Mouse (Mus musculus) stomach, embryonic 14.5 days (tissue): ENCODE data around the gene Tctn1. TPM values are rescaled to one million over a fixed set of nuclear protein-coding genes. Genes with fewer than 3 reads are reported as not detected.

Experiments used
- ATAC-seq: fragments of 200-750 bp; cut with Nextera tagmentation; 2 replicates; pipeline ENCODE4 v1.8.0; 2017; ENCODE audit warnings: low read depth, moderate TSS enrichment; ENCODE audit not compliant: insufficient number of reproducible peaks, insufficient read depth, low FRiP score
- H3K27ac ChIP-seq: fragments of 300-500 bp; sonication (generic); 2 replicates; pipeline ENCODE4 v1.5.1; 2014; ENCODE audit warnings: mild to moderate bottlenecking, low read length, moderate library complexity, mixed read lengths
- H3K27me3 ChIP-seq: fragments of 300-500 bp; sonication (generic); 2 replicates; pipeline ENCODE4 v1.6.1; 2014; ENCODE audit warnings: low read length, control low read depth, mixed read lengths; ENCODE audit not compliant: control insufficient read depth, insufficient read depth
- H3K36me3 ChIP-seq: fragments of 300-500 bp; sonication (generic); 2 replicates; pipeline ENCODE4 v1.6.1; 2014; ENCODE audit warnings: mild to moderate bottlenecking, control low read depth, low read length, moderate library complexity, mixed read lengths; ENCODE audit not compliant: control insufficient read depth, insufficient read depth
- H3K4me1 ChIP-seq: fragments of 300-500 bp; sonication (generic); 2 replicates; pipeline ENCODE4 v1.6.1; 2014; ENCODE audit warnings: low read length, control low read depth, mixed read lengths; ENCODE audit not compliant: control insufficient read depth, insufficient read depth
- H3K4me2 ChIP-seq: fragments of 300-500 bp; sonication (generic); replicated peaks from 2 replicates; pipeline ENCODE4 v1.6.1; 2014; ENCODE audit warnings: low read depth, low read length, control low read depth
- H3K4me3 ChIP-seq: fragments of 300-500 bp; sonication (generic); 2 replicates; pipeline ENCODE4 v1.5.1; 2014; ENCODE audit warnings: low read depth, low read length, control low read depth
- H3K9ac ChIP-seq: fragments of 300-500 bp; sonication (generic); replicated peaks from 2 replicates; pipeline ENCODE4 v1.6.1; 2014; ENCODE audit warnings: low read depth, mild to moderate bottlenecking, control low read depth, low read length, moderate library complexity, mixed read lengths
- H3K9me3 ChIP-seq: fragments of 300-500 bp; sonication (generic); 2 replicates; pipeline ENCODE4 v1.6.1; 2016; ENCODE audit warnings: low read depth, low read length, control low read depth; ENCODE audit not compliant: control insufficient read depth
- WGBS: fragments of 180-500 bp; shearing (Covaris S2); extraction: QIAGEN DNeasy Blood & Tissue Kit; methylation state at CpG from one replicate; pipeline ENCODE4 v1.1.7; 2014; 5-methylcytosine and 5-hydroxymethylcytosine counted together
- polyA plus RNA-seq: library from polyadenylated mRNA; unstranded; fragments of >200 nt; fragmentation: Nextera tagmentation; extraction: Ambion mirVana; gene quantifications from 2 replicates; pipeline ENCODE4 v1.2.1, GENCODE M21; 2014

The Tctn1 gene
- polyA plus RNA-seq, 1 experiment from 2014 or later, result 6.5 TPM

DNA sequence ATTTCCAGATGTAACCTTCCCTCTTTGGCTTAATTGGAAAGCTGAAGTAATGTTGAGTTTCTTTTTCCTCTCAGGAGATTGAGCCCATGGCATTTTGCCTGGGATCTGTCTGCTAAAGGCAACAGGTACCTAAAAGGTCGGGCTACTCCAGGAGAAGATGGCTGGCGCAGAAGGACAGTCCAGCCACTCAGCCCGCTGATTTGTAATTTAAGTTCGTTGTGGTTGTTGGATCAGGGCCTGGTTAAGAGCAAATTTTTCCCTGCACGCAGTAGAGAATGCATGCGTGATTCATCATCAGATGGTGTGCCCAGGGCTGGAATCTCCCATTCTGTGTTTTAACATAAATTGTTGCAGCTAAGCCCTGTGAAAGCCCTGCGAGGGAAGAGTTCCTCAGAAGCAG is 39.7 kb upstream of the Tctn1 start:
- H3K9ac ChIP-seq, result no peak overlapping the region
- 62% methylated on average over 7 of the region's 7 CpGs for WGBS
- no peak overlapping the region for H3K4me2 ChIP-seq
- no peaks in the 10 kb centered on the region for H3K9me3 ChIP-seq
- no peaks in the 10 kb centered on the region for H3K27me3 ChIP-seq
- H3K36me3 ChIP-seq, result no peaks in the 10 kb centered on the region
- no peak overlapping the region for H3K4me3 ChIP-seq
- ATAC-seq, result no peak
- H3K27ac ChIP-seq, result peak overlapping the region; percentile 12
- H3K4me1 ChIP-seq, result peaks cover 16% of the 10 kb centered on the region

DNA sequence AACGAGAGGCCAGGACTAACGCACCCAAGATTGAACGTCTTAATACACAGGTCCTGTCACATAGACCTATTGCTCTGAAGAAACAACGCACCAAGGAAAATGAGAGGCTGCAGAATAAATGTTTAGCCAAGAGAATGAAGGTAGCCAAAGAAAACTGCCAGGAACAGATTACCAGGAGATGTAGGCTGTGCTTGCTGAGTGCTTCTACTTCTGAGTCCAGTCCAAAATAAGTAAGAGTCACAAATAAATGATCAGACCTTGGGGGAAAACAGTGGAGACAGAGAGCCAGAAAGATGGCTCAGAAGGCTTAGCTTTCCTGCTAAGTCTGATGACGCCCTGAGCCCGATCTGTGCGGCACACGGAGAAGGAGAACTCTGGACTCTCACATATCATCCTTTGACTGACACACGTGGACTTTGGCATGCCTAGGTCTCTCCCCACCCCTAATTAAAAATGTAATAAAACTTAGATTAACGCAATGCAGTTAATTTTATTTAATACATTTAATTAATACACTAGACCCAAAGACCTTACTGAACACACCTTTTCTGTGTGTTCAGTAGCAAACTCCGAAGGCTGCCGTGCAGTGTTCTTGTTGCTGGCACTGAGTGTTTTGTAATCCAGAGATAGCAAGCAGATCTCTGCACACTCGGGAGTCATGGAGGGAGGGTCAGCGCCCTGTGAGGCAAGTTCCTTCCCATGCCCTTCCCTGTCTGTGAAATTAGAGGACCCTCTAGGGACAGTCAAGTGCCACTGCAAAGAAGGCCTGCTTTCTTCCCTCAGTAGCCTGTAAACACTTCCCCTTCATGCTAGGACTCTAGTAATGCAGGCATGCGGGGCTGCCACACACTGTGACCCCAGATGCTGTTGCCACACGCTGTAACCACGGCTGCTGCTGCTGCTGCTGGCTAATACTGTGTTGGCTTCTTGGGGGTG is 38.8 kb upstream of the Tctn1 start:
- H3K9ac ChIP-seq, result no peak overlapping the region
- no peaks in the 10 kb centered on the region for H3K9me3 ChIP-seq
- peaks cover 16% of the 10 kb centered on the region for H3K4me1 ChIP-seq
- no peaks in the 10 kb centered on the region for H3K36me3 ChIP-seq
- no peak overlapping the region for H3K4me3 ChIP-seq
- no peaks in the 10 kb centered on the region for H3K27me3 ChIP-seq
- no peak overlapping the region for H3K4me2 ChIP-seq
- ATAC-seq, result peak; percentile 23; the same call in 1 of the 2 replicates
- peak overlapping the region; percentile 12 for H3K27ac ChIP-seq
- WGBS, result 67% methylated on average over 17 of the region's 17 CpGs

DNA sequence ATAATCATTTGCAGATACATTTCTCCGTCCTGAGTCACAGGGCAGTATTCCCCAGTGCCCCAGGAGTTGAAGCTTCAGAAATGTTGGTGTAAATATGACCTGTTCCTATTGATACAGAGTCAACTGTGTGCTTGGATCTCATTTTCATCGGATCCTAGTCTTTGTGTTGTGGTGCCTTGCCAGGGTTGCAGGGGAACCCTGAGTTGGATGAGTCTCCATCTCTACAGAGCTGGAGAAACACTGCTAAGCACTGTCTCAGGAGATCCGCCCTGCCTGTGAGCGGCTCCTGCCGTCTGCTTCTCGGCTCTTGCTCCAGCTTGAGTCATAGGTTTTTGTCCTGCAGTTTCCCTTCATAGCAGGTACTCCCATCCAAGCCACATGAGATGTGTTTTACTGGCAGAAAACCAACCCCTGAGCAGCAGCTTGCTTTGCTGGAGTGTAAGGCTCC is 35.8 kb upstream of the Tctn1 start:
- H3K4me2 ChIP-seq, result no peak overlapping the region

DNA sequence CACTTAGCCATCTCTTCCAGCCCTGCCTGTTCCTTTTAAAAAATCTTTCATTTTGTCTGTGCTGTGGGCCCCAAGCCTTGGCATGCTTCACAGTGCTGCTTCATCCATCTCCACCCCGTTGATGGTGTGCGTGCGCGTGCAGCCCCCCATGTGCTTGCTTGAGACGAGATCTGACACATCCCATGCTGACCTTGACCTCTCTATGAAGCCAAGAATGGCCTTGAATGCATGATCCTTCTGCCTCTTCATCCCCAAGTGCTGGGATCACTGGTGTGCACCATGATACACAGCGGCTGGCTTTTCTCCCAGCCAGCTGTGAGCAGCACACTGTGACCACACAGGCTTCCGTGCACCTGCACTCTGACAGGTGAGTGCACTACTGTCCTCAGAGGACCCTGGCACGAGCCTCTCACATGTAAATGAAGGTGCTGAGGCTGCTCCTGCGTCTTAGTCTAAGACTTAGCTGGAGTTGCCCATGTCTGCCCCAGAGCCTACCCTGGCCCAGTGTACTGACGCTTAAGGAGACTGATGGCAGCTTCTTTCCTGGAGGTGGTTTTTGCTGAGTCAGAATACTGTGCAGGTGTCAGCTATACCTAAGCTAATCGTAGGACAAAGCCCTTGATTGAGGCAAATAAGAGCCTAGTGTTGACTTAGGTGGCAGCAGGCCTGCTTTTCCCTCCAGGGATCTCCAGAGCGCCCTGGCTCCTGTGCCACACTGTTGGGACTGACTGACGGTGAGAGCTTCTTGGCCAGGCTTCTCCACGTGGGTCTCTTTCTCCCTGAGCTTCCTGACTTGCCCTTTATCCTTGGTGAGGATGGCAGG is 31.1 kb upstream of the Tctn1 start:
- Histone ChIP-seq H3K36me3 (no peaks in the 10 kb centered on the region), H3K4me1 (peaks cover 33% of the 10 kb centered on the region; the same call in 1 of the 2 replicates), H3K27ac (no peak overlapping the region), H3K9ac (no peak overlapping the region), H3K9me3 (no peaks in the 10 kb centered on the region), H3K4me3 (no peak overlapping the region), H3K4me2 (no peak overlapping the region), H3K27me3 (no peaks in the 10 kb centered on the region)
- 64% methylated on average over 14 of the region's 14 CpGs for WGBS
- 0 out of 2 replicates have a peak, but pooled peaks have one; percentile 56 for ATAC-seq

More for the DNA sequence above, 35.8 kb upstream of the Tctn1 start:
- H3K9me3 ChIP-seq, result no peaks in the 10 kb centered on the region
- no peak overlapping the region for H3K4me3 ChIP-seq
- peaks cover 20% of the 10 kb centered on the region for H3K4me1 ChIP-seq
- ATAC-seq, result no peak
- no peak overlapping the region for H3K27ac ChIP-seq
- no peaks in the 10 kb centered on the region for H3K27me3 ChIP-seq
- H3K36me3 ChIP-seq, result no peaks in the 10 kb centered on the region
- no peak overlapping the region for H3K9ac ChIP-seq
- WGBS, result 86% methylated on average over 6 of the region's 6 CpGs

DNA sequence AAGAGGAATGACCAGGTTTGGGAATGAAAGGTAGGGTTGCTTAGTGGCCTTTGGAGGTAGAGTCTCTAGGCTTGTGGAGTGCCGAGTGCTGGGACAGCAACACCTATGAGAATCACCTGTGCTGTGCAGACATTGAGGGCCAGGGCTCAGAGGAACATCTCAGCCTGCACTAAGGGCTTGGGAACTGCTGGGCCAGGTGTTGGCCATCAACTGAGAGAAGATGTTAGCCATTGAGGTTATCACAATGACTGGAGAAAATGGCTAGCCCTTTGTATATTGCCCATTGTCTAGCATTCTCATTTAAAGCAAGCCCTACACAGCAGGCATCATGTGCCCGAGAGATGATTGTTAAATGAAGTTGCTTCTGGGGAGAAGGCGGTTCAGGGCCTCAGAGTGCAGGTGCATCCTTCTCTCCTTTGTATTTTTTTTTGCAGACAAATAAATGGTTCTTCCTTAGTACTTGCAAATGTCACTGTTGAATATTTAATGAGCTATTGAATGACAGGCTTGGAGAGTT is 30.0 kb upstream of the Tctn1 start:
- Histone ChIP-seq H3K27ac (no peak overlapping the region), H3K4me2 (no peak overlapping the region), H3K36me3 (no peaks in the 10 kb centered on the region), H3K4me3 (no peak overlapping the region), H3K4me1 (peaks cover 33% of the 10 kb centered on the region; the same call in 1 of the 2 replicates), H3K27me3 (no peaks in the 10 kb centered on the region), H3K9me3 (no peaks in the 10 kb centered on the region), H3K9ac (no peak overlapping the region)
- no peak for ATAC-seq
- WGBS, result 85% methylated on average over 3 of the region's 3 CpGs

DNA sequence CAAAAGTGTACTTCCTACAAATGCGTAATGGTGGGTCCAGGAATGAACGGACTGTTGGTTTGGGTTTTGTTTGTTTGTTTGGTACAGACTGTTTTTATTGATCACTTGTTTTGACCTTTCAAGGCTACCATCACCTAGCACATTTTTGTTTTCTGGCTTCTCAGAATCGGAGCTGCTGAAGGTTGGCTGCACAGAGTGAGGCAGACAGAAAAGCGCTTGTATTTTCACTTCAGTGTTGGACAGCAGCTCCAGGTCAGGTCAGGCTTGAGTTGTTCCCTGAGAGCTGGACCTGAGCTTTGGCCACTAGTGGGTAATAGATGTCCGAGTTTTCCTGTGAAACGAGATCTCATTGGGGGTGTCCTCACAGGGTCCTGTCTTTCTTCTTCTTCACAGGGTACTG is 28.9 kb upstream of the Tctn1 start:
- H3K9me3 ChIP-seq, result no peaks in the 10 kb centered on the region
- H3K4me2 ChIP-seq, result no peak overlapping the region
- 48% methylated on average over 6 of the region's 6 CpGs for WGBS
- H3K4me1 ChIP-seq, result peaks cover 33% of the 10 kb centered on the region; the same call in 1 of the 2 replicates
- H3K27me3 ChIP-seq, result no peaks in the 10 kb centered on the region
- H3K27ac ChIP-seq, result peak overlapping the region; percentile 36; the same call in 1 of the 2 replicates
- no peak overlapping the region for H3K4me3 ChIP-seq
- no peaks in the 10 kb centered on the region for H3K36me3 ChIP-seq
- no peak for ATAC-seq
- H3K9ac ChIP-seq, result no peak overlapping the region

DNA sequence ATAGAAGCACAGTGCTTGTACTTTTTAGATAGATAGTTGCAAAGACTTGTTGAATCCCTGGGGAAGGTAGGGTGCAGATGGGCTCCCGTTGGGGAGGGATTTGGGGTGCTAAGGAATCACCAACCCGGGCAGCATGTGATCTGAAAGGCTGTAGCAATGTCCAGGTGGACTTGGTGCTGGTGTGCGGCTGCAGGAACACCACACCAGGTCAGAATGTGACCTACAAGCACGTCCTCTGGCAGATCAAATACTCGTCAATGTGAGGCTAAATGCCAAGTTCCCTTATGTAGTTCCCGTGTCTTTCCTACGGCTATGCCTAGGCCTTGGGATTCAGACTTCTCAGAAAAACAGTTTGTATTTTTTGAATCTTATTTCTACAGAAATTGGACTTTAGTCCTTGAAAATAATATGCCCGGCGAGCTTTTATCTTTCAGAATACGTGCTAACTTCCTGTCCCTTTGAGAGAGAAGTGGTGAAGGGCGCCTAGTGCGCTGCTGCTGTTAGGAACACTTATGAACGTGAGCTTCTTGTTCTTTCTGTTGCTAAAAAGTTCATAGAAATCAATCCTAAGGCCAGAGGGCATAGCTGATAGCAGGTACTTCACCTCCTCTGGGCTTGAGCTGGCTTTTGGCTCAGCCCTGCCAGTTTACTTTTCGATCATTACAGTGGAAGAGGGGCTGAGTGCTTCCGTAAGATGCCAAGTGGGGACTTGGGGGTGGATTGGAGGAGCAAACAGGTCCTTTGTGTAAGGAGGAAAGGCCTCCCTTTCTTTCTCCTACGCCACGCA is 27.5 kb upstream of the Tctn1 start:
- H3K36me3 ChIP-seq, result no peaks in the 10 kb centered on the region
- peak overlapping the region; percentile 44; the same call in 1 of the 2 replicates for H3K27ac ChIP-seq
- no peak overlapping the region for H3K9ac ChIP-seq
- peaks cover 33% of the 10 kb centered on the region; the same call in 1 of the 2 replicates for H3K4me1 ChIP-seq
- no peak; the same call in 1 of the 2 replicates for ATAC-seq
- no peaks in the 10 kb centered on the region for H3K27me3 ChIP-seq
- WGBS, result 57% methylated on average over 17 of the region's 17 CpGs
- H3K4me2 ChIP-seq, result no peak overlapping the region
- no peaks in the 10 kb centered on the region for H3K9me3 ChIP-seq
- no peak overlapping the region for H3K4me3 ChIP-seq
